Mouse (Mus musculus) lung, adult 2 months (tissue): ENCODE data around the gene Fubp1.

Experiments
- CTCF ChIP-seq: fragments of 200-500 bp; IDR thresholded peaks from 2 replicates; pipeline ENCODE4 v1.5.1; 2011; ENCODE audit warnings: mild to moderate bottlenecking, low read length, control low read depth; ENCODE audit not compliant: insufficient read depth
- POLR2A ChIP-seq: fragments of 200-500 bp; IDR thresholded peaks from 2 replicates; pipeline ENCODE4 v1.6.1; 2011; ENCODE audit warnings: low read depth, mild to moderate bottlenecking, control low read depth, low read length, borderline replicate concordance; ENCODE audit errors: extremely low read depth

DNA sequence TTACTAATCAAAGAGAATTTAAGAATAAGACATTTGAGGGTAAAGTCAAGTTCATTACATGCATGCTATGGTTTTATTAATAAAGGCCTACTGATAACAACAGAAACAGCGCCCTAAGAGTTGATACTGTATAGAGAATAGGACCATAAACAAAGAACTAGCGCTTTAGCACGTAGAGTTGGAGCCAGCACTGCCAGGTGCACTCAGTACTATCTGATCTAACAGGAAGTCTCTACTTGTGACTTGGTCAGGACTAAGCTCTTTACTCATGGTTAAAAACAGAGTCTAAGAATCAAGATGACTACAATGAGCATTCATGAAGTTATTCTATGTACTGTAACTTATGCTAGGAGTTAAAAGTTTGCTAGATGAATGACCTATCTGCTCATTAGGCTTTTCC lies 5.6 kb upstream of the Fubp1 start:
- TF ChIP-seq CTCF = no peak
- no peak for TF ChIP-seq POLR2A
